Mouse (Mus musculus) neural tube, embryonic 13.5 days (tissue): ENCODE results near the gene Stpg1. TPM values are rescaled to one million over a fixed set of nuclear protein-coding genes. Genes with fewer than 3 reads are reported as not detected.

Experiments used
- ATAC-seq: fragments of 200-750 bp; cut with Nextera tagmentation; 2 replicates; pipeline ENCODE4 v1.8.0; 2017; ENCODE audit warnings: low read depth, mild to moderate bottlenecking, moderate TSS enrichment, moderate library complexity
- H3K27ac ChIP-seq: fragments of 300-500 bp; sonication (generic); replicated peaks from 2 replicates; pipeline ENCODE4 v1.5.1; 2015; ENCODE audit warnings: moderate library complexity, mild to moderate bottlenecking, inconsistent platforms
- H3K27me3 ChIP-seq: fragments of 300-500 bp; sonication (generic); 2 replicates; pipeline ENCODE4 v1.6.1; 2015; ENCODE audit warnings: mild to moderate bottlenecking, inconsistent platforms
- H3K36me3 ChIP-seq: fragments of 300-500 bp; sonication (generic); 2 replicates; pipeline ENCODE4 v1.6.1; 2015; ENCODE audit warnings: mild to moderate bottlenecking, inconsistent platforms
- H3K4me1 ChIP-seq: fragments of 300-500 bp; sonication (generic); replicated peaks from 2 replicates; pipeline ENCODE4 v1.6.1; 2015; ENCODE audit warnings: inconsistent platforms
- H3K4me2 ChIP-seq: fragments of 300-500 bp; sonication (generic); 2 replicates; pipeline ENCODE4 v1.6.1; 2015; ENCODE audit warnings: inconsistent platforms, mild to moderate bottlenecking, moderate library complexity
- H3K4me3 ChIP-seq: fragments of 300-500 bp; sonication (generic); 2 replicates; pipeline ENCODE4 v1.5.1; 2015; ENCODE audit warnings: mild to moderate bottlenecking, inconsistent platforms
- H3K9ac ChIP-seq: fragments of 300-500 bp; sonication (generic); 2 replicates; pipeline ENCODE4 v1.6.1; 2015; ENCODE audit warnings: moderate library complexity, mild to moderate bottlenecking, inconsistent platforms
- H3K9me3 ChIP-seq: fragments of 300-500 bp; sonication (generic); 2 replicates; pipeline ENCODE4 v1.6.1; 2016; ENCODE audit warnings: inconsistent platforms
- WGBS: fragments of 180-500 bp; shearing (Covaris S2); methylation state at CpG from one replicate; pipeline ENCODE4 v1.1.7; 2015; 5-methylcytosine and 5-hydroxymethylcytosine counted together
- polyA plus RNA-seq: library from polyadenylated mRNA; unstranded; fragments of >200 nt; fragmentation: Nextera tagmentation; extraction: Ambion mirVana; gene quantifications from 2 replicates; pipeline ENCODE4 v1.2.1, GENCODE M21; 2015

Stpg1 gene
- polyA plus RNA-seq, 1 experiment from 2014 or later: 0.31 TPM

DNA sequence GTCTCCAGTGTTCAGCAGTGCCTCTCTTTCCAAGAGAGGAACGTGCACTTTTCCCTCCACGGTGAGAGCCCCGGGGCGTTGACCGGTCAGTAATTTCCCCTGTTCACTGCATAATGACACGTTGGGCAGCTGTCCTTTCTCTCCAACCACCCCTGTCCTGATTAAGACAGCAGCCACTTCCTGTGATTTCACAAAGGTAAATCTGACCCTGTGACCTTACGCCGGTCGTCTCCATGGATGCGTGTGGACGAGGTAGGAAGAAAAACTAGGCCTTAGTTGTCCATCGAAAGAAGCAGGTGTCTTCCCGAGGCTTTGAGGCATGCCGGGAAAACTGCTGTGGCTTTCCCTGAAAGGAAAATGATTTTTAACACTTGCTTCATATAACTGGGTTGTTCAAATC is 20.3 kb downstream of the Stpg1 start:
- no peak overlapping the region for H3K9ac ChIP-seq
- no peaks in the 10 kb centered on the region for H3K4me1 ChIP-seq
- WGBS: 68% methylated on average over 14 of the region's 14 CpGs
- H3K4me2 ChIP-seq: no peak overlapping the region
- no peak overlapping the region for H3K4me3 ChIP-seq
- H3K9me3 ChIP-seq: no peaks in the 10 kb centered on the region
- no peak for ATAC-seq
- H3K36me3 ChIP-seq: no peaks in the 10 kb centered on the region
- H3K27me3 ChIP-seq: no peaks in the 10 kb centered on the region; the same call in 1 of the 2 replicates
- H3K27ac ChIP-seq: no peak overlapping the region

GRCm38 (mm10) chr4:135516351-135517316 is 22.0 kb downstream of the Stpg1 start:
- Histone ChIP-seq H3K27me3 (no peaks in the 10 kb centered on the region; the same call in 1 of the 2 replicates), H3K4me3 (no peak overlapping the region), H3K9me3 (no peaks in the 10 kb centered on the region), H3K4me1 (no peaks in the 10 kb centered on the region), H3K4me2 (no peak overlapping the region), H3K9ac (no peak overlapping the region), H3K36me3 (no peaks in the 10 kb centered on the region), H3K27ac (no peak overlapping the region)
- no peak for ATAC-seq
- 58% methylated on average over 15 of the region's 15 CpGs for WGBS

GRCm38 (mm10) chr4:135518135-135518534 is 23.5 kb downstream of the Stpg1 start:
- WGBS: 78% methylated on average over 12 of the region's 12 CpGs
- no peak overlapping the region for H3K4me2 ChIP-seq
- H3K9ac ChIP-seq: no peak overlapping the region
- H3K27me3 ChIP-seq: no peaks in the 10 kb centered on the region; the same call in 1 of the 2 replicates
- ATAC-seq: no peak
- H3K9me3 ChIP-seq: no peaks in the 10 kb centered on the region
- no peak overlapping the region for H3K27ac ChIP-seq
- no peaks in the 10 kb centered on the region for H3K36me3 ChIP-seq
- H3K4me1 ChIP-seq: no peaks in the 10 kb centered on the region
- H3K4me3 ChIP-seq: no peak overlapping the region

- no peak for ATAC-seq
- Histone ChIP-seq H3K4me2 (no peak overlapping the region), H3K9ac (no peak overlapping the region), H3K27me3 (peaks cover 4% of the 10 kb centered on the region; the same call in 1 of the 2 replicates), H3K4me1 (peaks cover 12% of the 10 kb centered on the region; the same call in 1 of the 2 replicates), H3K27ac (no peak overlapping the region), H3K36me3 (no peaks in the 10 kb centered on the region), H3K4me3 (no peak overlapping the region), H3K9me3 (no peaks in the 10 kb centered on the region)
- WGBS: 82% methylated on average over 9 of the region's 9 CpGs
These were observed 25.8 kb downstream of the Stpg1 start for GRCm38 (mm10) chr4:135520421-135520820.

- H3K4me3 ChIP-seq: no peak overlapping the region
- peaks cover 25% of the 10 kb centered on the region for H3K4me1 ChIP-seq
- H3K27me3 ChIP-seq: peaks cover 7% of the 10 kb centered on the region; the same call in 1 of the 2 replicates
- H3K36me3 ChIP-seq: no peaks in the 10 kb centered on the region
- WGBS: 2% methylated on average over 5 of the region's 7 CpGs
- H3K27ac ChIP-seq: no peak overlapping the region
- no peak overlapping the region for H3K9ac ChIP-seq
- H3K9me3 ChIP-seq: no peaks in the 10 kb centered on the region
- no peak for ATAC-seq
- no peak overlapping the region for H3K4me2 ChIP-seq
These were observed 29.3 kb downstream of the Stpg1 start for GRCm38 (mm10) chr4:135523939-135524338.

DNA sequence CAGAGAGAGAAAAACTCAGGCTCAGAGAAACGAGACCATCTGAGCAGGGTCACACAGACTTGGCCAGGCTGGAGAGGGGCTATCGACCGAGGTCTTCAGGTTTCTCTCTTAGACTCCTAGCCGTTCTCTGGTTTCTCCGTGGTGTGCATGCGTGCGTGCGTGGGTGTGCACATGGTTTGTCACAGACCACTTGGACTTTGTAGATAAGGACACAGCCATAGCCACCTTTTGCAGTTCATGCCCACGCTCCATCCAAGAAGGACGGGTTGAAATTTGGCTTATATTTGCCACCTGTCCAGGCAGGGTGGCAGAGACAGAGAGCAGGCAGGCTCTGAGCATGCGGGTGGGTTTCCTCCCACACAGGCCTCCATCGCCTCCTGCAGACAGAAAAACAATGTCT is 30.5 kb downstream of the Stpg1 start:
- no peak overlapping the region for H3K9ac ChIP-seq
- no peak for ATAC-seq
- H3K36me3 ChIP-seq: no peaks in the 10 kb centered on the region
- no peak overlapping the region for H3K4me3 ChIP-seq
- H3K9me3 ChIP-seq: no peaks in the 10 kb centered on the region
- peaks cover 7% of the 10 kb centered on the region; the same call in 1 of the 2 replicates for H3K27me3 ChIP-seq
- 73% methylated on average over 12 of the region's 12 CpGs for WGBS
- no peak overlapping the region for H3K27ac ChIP-seq
- no peak overlapping the region for H3K4me2 ChIP-seq
- peaks cover 25% of the 10 kb centered on the region for H3K4me1 ChIP-seq

DNA sequence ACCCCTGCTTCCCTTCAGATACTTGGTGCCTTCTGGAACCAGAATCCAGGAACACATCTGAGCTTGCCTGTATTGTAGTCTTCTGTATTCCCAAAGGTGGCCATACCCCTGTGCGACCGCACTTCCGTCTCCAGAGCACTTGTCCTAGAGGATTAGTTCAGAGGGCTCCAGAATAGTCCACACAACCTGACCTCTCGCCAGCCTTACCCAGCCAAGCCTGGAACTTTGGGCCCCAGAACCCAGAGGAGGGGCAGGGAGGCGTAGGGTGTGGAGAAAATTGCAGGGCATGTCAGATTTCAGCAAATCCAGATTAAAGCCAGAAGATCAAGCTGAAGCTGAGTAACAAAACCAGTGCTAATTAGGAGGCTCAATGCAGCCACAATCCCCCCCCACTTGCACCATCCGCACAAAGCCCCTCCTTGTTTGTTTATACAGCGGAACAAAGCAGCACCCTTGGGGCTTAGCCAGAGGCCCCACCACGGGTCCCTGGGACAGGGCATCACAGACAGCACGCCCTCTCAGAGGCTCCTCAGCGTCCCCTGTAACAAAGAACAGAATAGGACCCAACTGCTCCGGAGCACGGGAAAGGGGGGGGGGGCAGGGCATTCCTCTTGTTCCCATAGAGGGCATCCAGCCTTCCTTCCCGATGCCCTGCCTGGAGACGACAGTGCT is 31.6 kb downstream of the Stpg1 start:
- H3K4me1 ChIP-seq: peaks cover 25% of the 10 kb centered on the region
- peak overlapping the region; percentile 33 for H3K4me2 ChIP-seq
- H3K9me3 ChIP-seq: no peaks in the 10 kb centered on the region
- 0 out of 2 replicates have a peak overlapping the region, but pooled peaks have one; percentile 41 for H3K9ac ChIP-seq
- WGBS: 17% methylated on average over 14 of the region's 14 CpGs
- H3K27ac ChIP-seq: no peak overlapping the region
- H3K4me3 ChIP-seq: no peak overlapping the region
- peaks cover 7% of the 10 kb centered on the region; the same call in 1 of the 2 replicates for H3K27me3 ChIP-seq
- no peaks in the 10 kb centered on the region for H3K36me3 ChIP-seq
- peak; percentile 71 for ATAC-seq

GRCm38 (mm10) chr4:135530270-135530669 is 35.7 kb downstream of the Stpg1 start:
- Histone ChIP-seq H3K4me3 (no peak overlapping the region), H3K4me1 (peaks cover 18% of the 10 kb centered on the region), H3K27me3 (peaks cover 4% of the 10 kb centered on the region; the same call in 1 of the 2 replicates), H3K9me3 (no peaks in the 10 kb centered on the region), H3K4me2 (no peak overlapping the region), H3K27ac (no peak overlapping the region), H3K9ac (no peak overlapping the region), H3K36me3 (no peaks in the 10 kb centered on the region)
- no peak for ATAC-seq
- WGBS: 56% methylated on average over 2 of the region's 2 CpGs

DNA sequence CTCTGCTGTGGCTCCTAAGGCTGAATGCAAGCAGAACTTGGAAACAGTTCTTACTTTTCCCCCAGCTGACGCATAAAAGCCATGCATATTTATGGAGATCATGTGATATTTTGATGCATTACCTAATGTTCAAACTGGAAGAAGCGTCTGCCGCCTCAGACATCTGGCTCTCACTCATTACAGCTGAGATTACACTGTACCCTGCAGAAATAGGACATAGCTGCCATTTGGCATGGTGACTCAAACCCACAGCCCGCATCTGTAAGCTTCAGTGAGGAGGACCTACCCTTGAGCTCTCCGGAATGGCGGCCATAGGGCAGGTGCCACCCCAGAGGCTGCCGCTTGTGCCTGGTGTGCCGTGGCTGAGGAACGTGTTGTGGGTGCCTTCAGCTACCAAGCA is 36.6 kb downstream of the Stpg1 start:
- peaks cover 12% of the 10 kb centered on the region for H3K4me1 ChIP-seq
- H3K36me3 ChIP-seq: no peaks in the 10 kb centered on the region
- no peaks in the 10 kb centered on the region for H3K9me3 ChIP-seq
- H3K27me3 ChIP-seq: no peaks in the 10 kb centered on the region
- H3K9ac ChIP-seq: no peak overlapping the region
- no peak overlapping the region for H3K27ac ChIP-seq
- no peak overlapping the region for H3K4me2 ChIP-seq
- H3K4me3 ChIP-seq: no peak overlapping the region
- WGBS: 77% methylated on average over 9 of the region's 9 CpGs
- ATAC-seq: no peak

- no peak for ATAC-seq
- no peak overlapping the region for H3K27ac ChIP-seq
- H3K4me3 ChIP-seq: no peak overlapping the region
- peaks cover 4% of the 10 kb centered on the region; the same call in 1 of the 2 replicates for H3K4me1 ChIP-seq
- H3K36me3 ChIP-seq: no peaks in the 10 kb centered on the region
- WGBS: 45% methylated on average over 9 of the region's 9 CpGs
- H3K27me3 ChIP-seq: no peaks in the 10 kb centered on the region
- H3K4me2 ChIP-seq: no peak overlapping the region
- H3K9ac ChIP-seq: 0 out of 2 replicates have a peak overlapping the region, but pooled peaks have one; percentile 5
- no peaks in the 10 kb centered on the region for H3K9me3 ChIP-seq
These were observed 37.4 kb downstream of the Stpg1 start for GRCm38 (mm10) chr4:135531771-135532613.

GRCm38 (mm10) chr4:135533001-135533400 is 38.4 kb downstream of the Stpg1 start:
- no peak overlapping the region for H3K4me2 ChIP-seq
- no peaks in the 10 kb centered on the region for H3K36me3 ChIP-seq
- H3K4me1 ChIP-seq: peaks cover 4% of the 10 kb centered on the region; the same call in 1 of the 2 replicates
- no peaks in the 10 kb centered on the region for H3K27me3 ChIP-seq
- no peak for ATAC-seq
- H3K9me3 ChIP-seq: no peaks in the 10 kb centered on the region
- no peak overlapping the region for H3K4me3 ChIP-seq
- WGBS: 70% methylated on average over 6 of the region's 6 CpGs
- no peak overlapping the region for H3K27ac ChIP-seq
- H3K9ac ChIP-seq: no peak overlapping the region
